ENCODE assay signal across 30 mouse cellular contexts in genomic region chr11:89915795-89916194, GRCm38 (mm10).
"Had no signal": no experiment of that assay in that cellular context is flagged by ENCODE, and none has a peak within 500 bp of the region (broad histone marks: within the 10 kb centered on the region; RNA-seq: fewer than 3 reads in every experiment).

No protein-coding gene starts in this region.

- DNase-seq: heart, postnatal 10 days; heart, postnatal 14 days; heart, postnatal 36 days; heart, postnatal 4 days; kidney, adult 11 months; kidney, adult 18-20 months; kidney, adult 2 months; kidney, adult 8-10 months; kidney, adult 9 months; kidney, postnatal 10 days; kidney, postnatal 14 days; kidney, postnatal 25 days; kidney, postnatal 36 days; kidney, postnatal 4 days; layer of hippocampus, adult 9-11 months; layer of hippocampus, postnatal 36 days had no signal

- H3K4me1 ChIP-seq: hindbrain, embryonic 10.5 days; hindbrain, embryonic 12.5 days; hindbrain, embryonic 13.5 days; hindbrain, embryonic 15.5 days; intestine, embryonic 15.5 days; kidney, embryonic 15.5 days had no signal

- H3K27me3 ChIP-seq: hindbrain, embryonic 12.5 days; hindbrain, embryonic 13.5 days; hindbrain, embryonic 15.5 days; intestine, embryonic 15.5 days; kidney, embryonic 15.5 days had no signal

- H3K9me3 ChIP-seq: heart, embryonic 10.5 days; heart, embryonic 13.5 days; heart, embryonic 15.5 days; hindbrain, embryonic 10.5 days; hindbrain, embryonic 12.5 days; hindbrain, embryonic 13.5 days; hindbrain, embryonic 15.5 days; intestine, embryonic 15.5 days; kidney, embryonic 15.5 days had no signal

- H3K27ac ChIP-seq: heart, embryonic 10.5 days; heart, embryonic 13.5 days; heart, embryonic 15.5 days; hindbrain, embryonic 10.5 days; hindbrain, embryonic 12.5 days; hindbrain, embryonic 13.5 days; hindbrain, embryonic 14.5 days; hindbrain, embryonic 15.5 days; hindbrain, postnatal 0 days; intestine, embryonic 15.5 days; kidney, embryonic 15.5 days; kidney, postnatal 0 days; layer of hippocampus, adult 2 months had no signal

- H3K9ac ChIP-seq: heart, embryonic 12.5 days; heart, embryonic 13.5 days; heart, embryonic 15.5 days; hindbrain, embryonic 12.5 days; hindbrain, embryonic 13.5 days; hindbrain, embryonic 14.5 days; hindbrain, embryonic 15.5 days; intestine, embryonic 15.5 days; kidney, embryonic 15.5 days had no signal

- H3K36me3 ChIP-seq: heart, embryonic 10.5 days; heart, embryonic 12.5 days; heart, embryonic 13.5 days; heart, embryonic 15.5 days; hindbrain, embryonic 10.5 days; hindbrain, embryonic 12.5 days; hindbrain, embryonic 13.5 days; hindbrain, embryonic 15.5 days; intestine, embryonic 15.5 days; kidney, embryonic 15.5 days had no signal

- H3K4me3 ChIP-seq: heart, embryonic 10.5 days; heart, embryonic 12.5 days; heart, embryonic 13.5 days; heart, embryonic 15.5 days; hindbrain, embryonic 10.5 days; hindbrain, embryonic 12.5 days; hindbrain, embryonic 13.5 days; hindbrain, embryonic 15.5 days; intestine, embryonic 15.5 days; kidney, embryonic 15.5 days; layer of hippocampus, adult 2 months had no signal
